Mouse (Mus musculus): ENCODE measurements around the gene Lbr.
"Not testable (repeated sequence)": the region's sequence is repeated elsewhere in the genome, so short reads cannot be mapped to it uniquely, and the experiment has no call there.

Gene Lbr

GRCm38 (mm10) chr1:181851521-181852310 lies 8.9 kb upstream of the Lbr start:
- DNase-seq = no peak

- peak; percentile 36 for DNase-seq
Measured at GRCm38 (mm10) chr1:181850441-181850840, 7.6 kb upstream of the Lbr start.

- no peak for DNase-seq
Measured at GRCm38 (mm10) chr1:181848210-181848609, 5.4 kb upstream of the Lbr start.

GRCm38 (mm10) chr1:181847396-181847795 lies 4.5 kb upstream of the Lbr start:
- DNase-seq = no peak

GRCm38 (mm10) chr1:181845767-181846166 lies 2.9 kb upstream of the Lbr start:
- no peak for DNase-seq

GRCm38 (mm10) chr1:181844874-181845547 lies 2.2 kb upstream of the Lbr start:
- DNase-seq = no peak

- peak; percentile 98 for DNase-seq
Measured at GRCm38 (mm10) chr1:181841864-181842672, 778 bp downstream of the Lbr start.

GRCm38 (mm10) chr1:181841396-181841795 lies 1.4 kb downstream of the Lbr start:
- peak; percentile 51 for DNase-seq

GRCm38 (mm10) chr1:181839746-181840366 lies 3.0 kb downstream of the Lbr start:
- no peak for DNase-seq

GRCm38 (mm10) chr1:181838111-181838510 lies 4.7 kb downstream of the Lbr start:
- no peak for DNase-seq

- no peak for DNase-seq
Measured at GRCm38 (mm10) chr1:181833143-181833542, 9.7 kb downstream of the Lbr start.

- no peak for DNase-seq
Measured at GRCm38 (mm10) chr1:181832720-181833119, 10.1 kb downstream of the Lbr start.

- DNase-seq = no peak
Measured at GRCm38 (mm10) chr1:181828365-181828764, 14.5 kb downstream of the Lbr start.

GRCm38 (mm10) chr1:181826716-181827115 lies 16.1 kb downstream of the Lbr start:
- DNase-seq = no peak

GRCm38 (mm10) chr1:181811481-181812223 lies 31.2 kb downstream of the Lbr start:
- DNase-seq = no peak

- no peak for DNase-seq
Measured at GRCm38 (mm10) chr1:181800667-181801066, 42.2 kb downstream of the Lbr start.

GRCm38 (mm10) chr1:181799911-181800310 lies 42.9 kb downstream of the Lbr start:
- DNase-seq = no peak

- peak; percentile 17 for DNase-seq
Measured at GRCm38 (mm10) chr1:181793541-181793940, 49.3 kb downstream of the Lbr start.

- no peak for DNase-seq
Measured at GRCm38 (mm10) chr1:181789952-181790351, 52.9 kb downstream of the Lbr start.

- DNase-seq = not testable (repeated sequence)
Measured at GRCm38 (mm10) chr1:181782600-181782999, 60.2 kb downstream of the Lbr start.

- DNase-seq = no peak
Measured at GRCm38 (mm10) chr1:181776541-181776940, 66.3 kb downstream of the Lbr start.

- no peak for DNase-seq
Measured at GRCm38 (mm10) chr1:181771871-181772270, 71.0 kb downstream of the Lbr start.
